Mouse (Mus musculus) embryo, embryonic 10 days (tissue): ENCODE measurements around the gene Alyref.
A peak's percentile ranks its signal among the peaks of the same experiment; 100 is the strongest.

Experiments used
- DNase-seq: peaks from one replicate; pipeline ENCODE4 v3.0.0-alpha.2; 2015; ENCODE audit warnings: low spot score

Gene Alyref

DNA sequence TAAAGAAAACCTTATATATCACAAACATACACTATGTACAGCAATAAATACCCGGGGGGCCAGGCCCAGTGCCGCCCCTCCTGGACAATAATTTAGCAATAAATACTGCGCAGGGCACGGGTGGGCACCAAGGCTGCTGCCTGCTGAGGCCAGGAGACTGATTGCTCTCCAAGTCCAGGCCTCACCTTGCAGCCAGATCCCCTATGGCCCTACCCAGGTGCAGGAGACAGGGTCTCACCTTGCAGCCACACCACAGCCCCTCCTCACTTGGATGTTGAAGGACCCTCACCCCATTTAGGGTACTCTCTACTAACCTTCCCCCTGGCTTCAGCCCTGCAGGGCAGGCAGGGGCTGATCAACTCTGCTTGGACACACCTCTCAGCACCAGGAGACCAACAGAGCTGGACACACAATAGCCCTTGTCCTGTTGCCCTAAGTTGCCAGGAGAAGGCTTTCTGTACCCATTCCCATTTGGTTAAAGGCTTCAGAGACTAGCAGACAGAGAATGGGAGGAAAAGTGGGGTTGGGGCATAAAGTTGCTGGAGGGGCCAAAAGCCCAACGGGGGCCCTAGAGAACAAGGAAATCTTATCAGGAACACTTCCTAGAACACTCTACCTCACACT is 27.1 kb upstream of the Alyref start, which contains the start of gene Sirt7:
TSS of gene Sirt7 (minus strand) at position 89 of the 624 bp plus-strand sequence.
- no peak for DNase-seq

DNA sequence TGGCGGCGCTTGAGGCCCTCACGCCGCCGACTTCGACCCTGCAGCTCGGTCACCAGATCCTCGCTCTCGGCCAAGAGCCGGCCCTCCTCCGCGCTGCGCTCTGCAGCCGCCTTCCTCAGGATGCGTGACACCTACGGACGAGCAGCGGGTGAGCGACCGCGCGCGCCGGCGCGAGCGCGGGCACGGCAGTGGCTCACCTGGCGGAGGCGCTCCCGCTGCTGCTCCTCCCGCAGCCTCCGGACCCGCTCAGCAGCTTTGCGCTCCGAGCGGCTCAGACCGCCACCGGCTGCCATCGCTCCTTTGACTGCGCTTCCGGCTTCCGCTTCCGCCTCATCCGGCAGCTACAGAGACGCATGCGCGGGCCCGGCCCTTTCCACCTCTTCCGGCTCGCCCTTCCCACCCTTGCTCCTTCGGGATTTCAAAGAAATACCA is 26.5 kb upstream of the Alyref start:
- peak; percentile 93 for DNase-seq

DNA sequence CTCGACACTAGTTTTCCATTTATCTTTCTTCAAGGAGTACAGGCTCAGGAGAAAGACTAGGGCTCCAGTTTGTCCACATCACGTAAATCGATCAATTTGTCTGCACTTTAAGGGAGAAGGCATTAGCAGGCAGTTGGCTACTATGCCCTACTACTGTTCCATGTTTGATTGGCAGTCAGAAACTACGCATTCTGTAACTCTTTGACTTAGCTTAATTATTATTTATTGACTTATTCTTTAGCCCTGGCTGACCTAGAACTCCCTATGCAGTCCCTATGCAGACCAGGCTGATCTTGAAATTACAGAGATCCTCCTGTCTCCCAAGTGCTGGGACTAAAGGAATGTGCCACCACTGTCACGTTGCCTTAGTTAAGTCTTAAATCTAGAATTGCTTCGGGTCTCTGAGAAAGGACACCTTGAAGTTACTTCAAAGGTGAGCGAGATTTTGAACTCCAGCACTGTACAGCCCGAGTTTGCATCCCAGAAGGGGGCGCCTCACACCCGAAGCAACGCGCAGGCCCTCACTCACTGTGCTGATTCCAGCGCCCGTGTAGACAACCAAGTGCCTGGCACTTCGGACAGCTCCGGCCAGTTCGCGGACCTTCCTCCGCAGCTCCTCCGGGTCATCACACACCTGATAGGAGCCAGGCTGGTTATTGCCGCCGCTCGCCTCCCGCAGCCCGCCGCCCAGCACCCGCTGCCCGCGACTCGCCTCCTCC is 26.0 kb upstream of the Alyref start:
- DNase-seq: peak; percentile 77

DNA sequence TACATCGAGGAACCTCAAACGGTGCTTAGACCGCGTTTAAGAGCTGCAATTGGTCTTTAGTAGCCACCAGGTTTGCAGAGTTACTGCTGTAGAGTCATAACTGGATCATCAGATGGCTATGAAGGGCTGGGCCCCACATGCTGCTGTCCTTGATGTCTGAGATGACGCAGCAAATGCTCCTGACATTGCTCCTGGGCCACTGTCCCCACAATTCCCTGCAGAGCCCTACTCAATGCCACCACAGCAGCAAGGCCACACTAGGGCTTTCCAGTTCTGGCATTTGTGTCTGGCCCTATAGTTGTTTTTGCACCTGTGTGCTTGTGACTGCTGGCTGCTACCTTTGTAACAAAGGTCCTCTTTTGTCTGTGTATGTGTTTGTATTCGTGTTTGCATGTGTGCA is 24.6 kb upstream of the Alyref start:
- no peak for DNase-seq

DNA sequence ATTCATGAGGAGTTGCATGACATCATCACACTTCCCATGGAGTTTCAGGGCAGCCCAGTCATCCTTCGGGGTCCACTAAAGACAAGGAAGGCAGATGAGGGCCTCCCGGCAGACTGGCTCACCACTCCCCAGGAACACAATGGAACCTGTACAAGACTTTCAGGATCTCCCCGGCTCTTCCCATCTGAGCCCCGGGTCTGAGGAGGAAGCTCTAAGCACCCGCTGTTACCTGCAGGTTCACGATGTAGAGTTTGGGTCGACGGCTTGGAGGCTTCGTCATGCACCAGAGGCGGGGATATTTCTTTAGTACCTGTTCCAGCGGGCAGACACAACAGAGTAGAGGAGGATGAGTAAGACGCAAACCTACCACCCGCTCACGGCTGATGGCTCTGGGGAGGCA is 22.0 kb upstream of the Alyref start:
- DNase-seq: no peak

DNA sequence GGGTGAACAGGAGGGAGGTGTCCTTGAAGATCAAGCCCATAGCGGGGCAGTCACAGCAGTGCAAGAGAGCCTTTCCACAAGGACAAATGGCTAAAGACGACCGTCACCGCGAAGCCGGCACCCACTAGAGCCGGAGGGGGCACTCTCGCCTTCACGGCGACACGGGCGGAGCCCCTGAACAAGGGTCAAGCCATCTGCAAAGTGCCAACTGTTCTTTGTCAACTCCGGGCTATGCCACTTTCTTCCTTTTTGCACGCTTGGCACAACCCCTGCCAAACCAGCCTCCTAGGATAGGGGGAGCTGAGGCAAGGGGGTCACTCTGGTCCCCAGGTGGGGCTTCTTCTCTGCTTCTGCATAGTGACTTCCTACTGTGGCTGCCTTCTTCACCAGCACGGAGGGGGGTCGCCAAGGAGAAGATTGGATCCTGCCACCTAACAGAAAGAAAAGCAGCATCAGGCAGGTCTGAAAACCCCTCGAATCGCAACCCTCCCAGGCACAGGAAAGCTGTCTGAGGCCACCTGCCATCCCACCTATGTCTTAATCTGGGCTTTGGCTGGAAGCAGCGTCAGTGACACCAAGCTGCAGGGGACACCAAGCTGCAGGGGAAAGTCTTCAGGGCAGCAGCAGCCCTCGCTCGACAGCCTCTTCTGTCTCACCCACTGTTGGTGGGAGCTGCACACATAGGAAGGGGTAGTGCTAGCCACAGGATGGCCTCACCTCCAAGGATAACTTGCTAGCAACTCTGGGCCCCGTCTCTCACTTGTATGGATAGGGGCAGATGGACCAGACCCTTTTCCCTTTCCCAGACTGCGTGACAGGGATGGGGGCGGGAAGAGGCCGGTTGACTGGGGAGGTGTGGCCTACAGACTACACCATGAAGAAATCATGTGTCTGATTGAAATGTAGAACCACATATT is 20.7 kb upstream of the Alyref start:
- DNase-seq: no peak

DNA sequence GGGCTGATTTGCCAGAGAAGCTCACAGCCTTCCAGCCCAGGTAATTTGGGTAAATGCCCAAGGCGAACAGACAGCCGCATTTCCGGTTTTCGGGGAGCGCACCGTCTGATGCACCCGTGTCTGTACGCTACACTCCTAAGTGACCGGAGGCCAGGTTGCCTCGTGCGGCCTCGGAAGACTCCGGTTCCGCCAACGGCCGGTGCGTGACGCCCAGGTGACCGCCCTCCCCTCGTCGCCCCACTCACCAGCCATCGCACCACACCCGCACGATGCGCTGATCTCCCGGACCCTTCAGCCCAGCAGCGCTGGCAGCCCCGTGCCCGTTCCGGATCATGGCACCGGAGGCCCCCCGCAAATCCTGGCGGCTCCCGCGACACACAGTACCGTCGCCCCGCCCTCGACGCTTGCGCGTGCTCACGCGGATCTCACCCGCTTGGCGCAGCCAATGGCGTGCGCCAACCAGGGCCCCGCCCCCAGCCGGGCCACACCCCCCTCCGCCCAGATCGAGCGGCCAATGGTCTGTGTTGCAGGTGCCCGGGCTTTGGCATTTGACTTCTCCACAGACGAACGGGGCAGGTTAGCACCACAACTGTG is 19.5 kb upstream of the Alyref start, which contains the start of gene Pcyt2:
TSS of gene Pcyt2 (minus strand) at position 418 of the 594 bp plus-strand sequence.
- DNase-seq: peak; percentile 94

DNA sequence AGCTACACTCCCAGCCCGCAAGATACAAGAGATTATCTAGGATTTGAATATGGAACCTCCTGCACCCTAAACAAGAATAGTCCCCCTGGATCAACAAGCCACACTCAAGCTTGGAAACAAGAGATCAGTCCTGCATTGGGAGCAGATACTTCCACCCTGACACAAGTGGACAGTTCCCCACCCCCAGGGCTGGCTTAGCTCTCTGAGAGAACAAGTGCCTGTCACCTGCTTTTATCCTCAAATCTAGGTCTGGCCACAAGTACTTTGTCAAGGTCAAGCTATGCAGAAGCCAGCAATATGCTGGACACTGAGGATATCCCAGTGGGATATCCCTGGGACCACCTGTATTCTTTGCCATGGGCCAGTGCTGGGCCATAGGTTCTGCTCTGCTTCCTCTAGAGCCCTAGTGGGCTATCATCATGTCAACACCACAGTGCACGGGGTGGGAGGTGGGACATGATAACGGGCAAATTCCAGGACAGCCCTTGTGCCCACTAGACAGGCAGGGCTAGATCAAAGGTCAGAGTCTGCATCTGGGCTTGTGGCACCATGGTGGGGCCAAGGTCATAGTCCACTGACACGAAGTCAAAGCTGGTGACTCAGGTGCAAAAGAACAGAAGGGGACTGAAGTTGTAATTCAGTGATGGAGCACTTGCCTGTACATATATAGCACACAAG is 18.6 kb upstream of the Alyref start:
- no peak for DNase-seq

DNA sequence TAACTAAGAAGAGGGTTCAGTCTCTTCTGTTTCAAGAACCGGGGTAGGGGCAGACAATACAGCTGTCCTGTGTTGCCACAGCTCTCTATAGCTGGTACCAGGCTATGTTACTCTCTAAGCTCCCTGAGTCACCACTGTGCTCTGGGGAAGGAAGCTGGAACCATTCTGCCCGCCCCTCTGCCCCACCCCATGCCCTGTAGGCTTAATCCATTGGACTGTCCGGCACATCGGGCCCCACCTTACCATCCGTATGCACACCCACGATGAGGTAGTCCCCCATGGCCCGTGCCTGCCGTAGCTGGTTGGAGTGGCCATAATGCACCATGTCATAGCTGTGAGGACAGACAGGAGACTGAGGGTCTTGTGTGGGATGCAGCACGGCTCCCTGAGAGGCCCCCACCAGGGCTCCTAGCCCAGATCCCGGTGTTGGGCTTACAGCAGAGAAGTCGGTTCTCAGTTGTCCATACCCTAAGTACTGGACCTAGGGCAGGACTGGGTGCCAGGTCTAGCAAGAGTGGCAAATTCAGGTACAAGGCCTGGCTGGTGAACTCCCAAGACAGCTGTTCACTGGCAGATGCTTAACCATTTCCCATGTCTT is 17.5 kb upstream of the Alyref start:
- no peak for DNase-seq

DNA sequence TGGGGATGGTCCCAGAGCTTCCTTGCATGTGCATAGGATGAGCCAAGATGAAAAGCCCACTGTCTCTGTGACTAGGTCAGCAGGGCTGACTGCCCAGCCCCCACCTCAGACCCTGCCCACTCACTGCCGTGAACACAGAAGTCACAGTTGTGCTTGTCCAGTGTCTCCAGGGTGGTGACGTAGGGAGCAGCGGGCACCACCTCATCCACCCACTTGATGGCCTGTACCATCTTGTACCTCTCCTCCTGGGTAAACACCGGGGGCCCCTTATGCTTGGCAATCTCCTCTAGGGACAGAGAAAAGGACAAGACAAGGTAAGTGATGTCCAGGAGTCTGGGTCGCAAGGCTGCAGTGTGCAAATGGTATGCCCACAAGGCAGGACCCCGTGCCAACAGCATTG is 17.0 kb upstream of the Alyref start:
- no peak for DNase-seq

DNA sequence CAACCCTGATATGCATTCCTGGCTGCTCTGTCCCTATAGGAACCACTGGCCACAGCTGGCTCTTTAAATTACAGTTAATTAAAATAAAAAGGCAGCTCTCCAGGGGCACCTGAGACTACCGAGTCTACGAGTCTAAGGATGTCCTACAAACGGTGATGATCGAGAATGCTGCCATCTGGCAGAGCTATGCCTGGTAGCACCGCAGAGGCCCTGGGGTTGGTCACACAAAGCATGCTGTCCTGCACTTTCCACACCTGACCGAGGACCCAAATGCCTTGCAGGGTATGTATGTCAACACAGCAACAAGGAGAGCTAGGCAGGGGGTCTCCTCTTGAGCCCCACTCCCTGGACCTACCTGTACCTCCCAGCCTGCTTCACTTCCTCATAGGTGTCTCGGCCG is 15.8 kb upstream of the Alyref start:
- no peak for DNase-seq

DNA sequence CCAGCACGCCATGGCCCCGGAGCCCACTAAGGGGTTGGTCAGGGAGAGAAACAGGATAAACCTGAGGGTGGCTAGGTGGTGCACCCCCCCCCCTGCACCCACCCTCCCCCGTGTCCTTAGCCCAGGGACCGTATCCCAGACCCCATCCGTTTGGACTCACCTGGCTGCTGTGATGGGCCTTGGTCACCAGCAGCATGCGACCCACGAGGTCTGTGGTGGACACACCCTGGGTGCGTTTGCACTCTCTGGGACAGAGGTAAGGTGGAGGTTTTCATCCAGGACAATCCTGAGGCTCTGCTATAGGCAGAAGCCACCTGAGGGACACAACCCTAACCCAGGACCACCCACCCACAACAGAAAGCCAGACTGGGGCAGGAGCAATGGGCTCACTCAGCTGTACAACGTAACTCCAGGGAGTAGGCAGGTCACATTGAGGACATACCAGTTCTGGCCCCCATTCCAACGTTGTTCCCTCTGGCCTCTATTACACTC is 15.4 kb upstream of the Alyref start:
- no peak for DNase-seq

DNA sequence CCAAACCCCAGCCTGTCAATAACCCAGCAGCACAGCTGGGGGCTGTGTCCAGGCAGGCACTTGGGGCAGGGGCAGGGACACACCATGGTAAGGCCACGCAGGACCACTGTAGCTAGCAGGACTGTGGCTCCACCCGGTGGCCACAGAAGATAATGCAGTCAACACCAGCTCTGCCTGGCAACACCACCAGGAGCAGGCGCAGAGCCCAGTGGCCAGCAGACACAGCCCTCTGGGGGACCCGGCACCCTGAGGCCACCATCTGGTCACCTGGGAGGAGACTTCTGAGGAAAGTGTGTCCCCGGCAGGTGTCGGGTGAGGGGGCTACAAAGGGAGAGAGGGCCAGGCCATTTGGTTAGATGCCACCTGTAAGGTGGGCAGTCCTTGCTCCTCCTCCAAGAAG is 14.6 kb upstream of the Alyref start:
- peak; percentile 85 for DNase-seq

DNA sequence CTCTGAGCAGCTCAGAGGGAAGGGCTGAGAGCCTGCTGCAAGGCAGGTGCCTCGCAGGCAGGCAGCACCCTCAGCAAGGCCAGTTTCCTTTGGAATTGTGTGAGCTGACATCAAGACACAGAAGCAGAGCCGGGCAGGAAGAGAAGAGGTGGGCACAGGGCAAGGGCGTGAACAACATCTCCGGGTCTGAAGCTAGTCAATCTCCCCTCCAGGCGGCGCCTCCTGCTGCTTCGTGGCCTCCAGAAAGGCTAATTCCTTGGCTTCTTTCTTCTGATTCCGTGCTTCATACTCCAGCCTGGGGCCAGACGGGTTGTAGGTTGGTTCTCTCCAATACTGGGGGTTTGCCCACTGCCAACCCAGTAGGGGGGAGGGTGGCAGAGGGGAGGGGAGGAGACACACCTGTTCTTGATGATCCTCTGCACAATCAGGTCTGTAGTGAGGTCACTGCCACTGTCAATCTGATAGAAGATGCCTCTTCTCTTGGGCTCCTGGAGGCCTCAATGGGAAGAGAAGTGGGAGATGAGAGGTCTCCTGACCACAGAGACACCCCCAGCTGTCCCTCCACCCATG is 12.4 kb upstream of the Alyref start:
- no peak for DNase-seq

DNA sequence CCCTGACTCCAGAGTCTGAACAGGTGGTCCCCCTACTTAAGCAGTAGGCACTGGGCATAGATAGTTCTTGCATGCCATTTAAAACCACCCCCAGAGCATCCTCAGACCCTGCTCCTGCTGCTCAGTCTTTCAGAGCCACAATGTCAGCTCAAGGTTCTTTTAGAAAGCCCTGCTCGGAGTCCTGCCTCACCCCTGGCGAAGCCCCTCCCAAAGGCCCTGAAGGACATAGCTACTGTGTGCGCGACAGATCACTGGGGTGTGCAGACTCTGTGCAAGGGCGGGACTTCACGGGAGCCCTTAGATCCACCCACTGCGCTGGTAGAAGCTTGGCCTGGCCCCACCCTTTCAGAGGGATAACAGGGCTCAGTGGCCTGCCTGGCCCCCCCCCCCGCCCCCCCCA is 11.1 kb upstream of the Alyref start:
- peak; percentile 21 for DNase-seq

DNA sequence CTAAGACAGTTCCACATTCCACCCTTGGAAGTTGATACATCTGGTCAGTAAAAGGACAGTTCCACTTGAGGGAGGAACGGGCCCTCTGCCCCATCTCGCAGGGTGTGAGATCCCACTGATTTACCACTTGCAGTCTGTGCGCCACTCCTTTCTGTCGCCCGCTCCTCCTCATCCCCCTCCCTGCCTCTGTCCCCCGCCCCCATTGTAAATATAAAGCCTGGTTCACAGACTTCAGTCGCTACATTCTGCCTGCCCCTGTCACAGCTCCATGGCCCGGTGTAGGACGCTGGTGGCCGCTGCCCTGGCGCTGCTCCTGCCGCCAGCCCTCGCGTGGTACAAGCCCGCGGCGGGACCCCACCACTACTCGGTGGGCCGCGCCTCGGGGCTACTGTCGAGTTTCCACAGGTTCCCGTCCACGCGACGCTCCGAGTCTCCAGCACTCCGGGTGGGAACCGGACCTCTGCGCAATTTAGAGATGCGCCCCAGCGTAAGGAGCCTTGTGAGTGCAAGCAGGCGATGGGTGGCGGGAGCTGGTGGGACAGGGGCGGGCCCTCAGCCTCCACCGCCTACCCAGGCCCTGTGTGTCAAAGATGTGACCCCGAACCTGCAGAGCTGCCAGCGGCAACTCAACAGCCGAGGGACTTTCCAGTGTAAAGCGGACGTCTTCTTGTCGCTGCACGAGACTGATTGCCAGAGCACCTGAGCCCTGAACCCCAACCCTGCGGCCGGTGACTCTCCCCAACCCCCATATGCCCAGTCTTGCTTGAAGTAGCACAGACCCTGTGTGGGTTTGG is 10.3 kb upstream of the Alyref start, which contains the start of gene Npb:
TSS of gene Npb (plus strand) at position 237 of the 794 bp plus-strand sequence.
- peak; percentile 21 for DNase-seq

DNA sequence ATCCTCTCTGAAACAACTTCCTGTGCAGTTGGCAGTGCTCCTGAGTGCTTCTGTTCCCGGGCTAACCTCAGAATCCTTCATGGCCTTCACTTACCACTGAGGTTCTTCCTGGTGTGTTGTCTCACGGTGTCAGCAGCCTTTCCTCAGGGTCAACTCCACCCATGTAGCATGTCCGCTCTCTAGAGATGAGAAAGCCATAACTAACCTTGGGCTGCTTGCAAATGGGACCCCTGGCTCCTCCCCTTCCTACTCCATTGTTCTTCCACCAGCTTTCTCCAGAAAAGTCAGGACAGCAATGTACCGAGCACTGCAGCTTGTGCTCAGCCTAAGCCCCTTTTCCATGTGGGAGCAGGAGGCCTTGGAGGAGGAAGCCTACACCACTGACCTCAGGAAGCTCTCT is 8.6 kb upstream of the Alyref start:
- DNase-seq: no peak

DNA sequence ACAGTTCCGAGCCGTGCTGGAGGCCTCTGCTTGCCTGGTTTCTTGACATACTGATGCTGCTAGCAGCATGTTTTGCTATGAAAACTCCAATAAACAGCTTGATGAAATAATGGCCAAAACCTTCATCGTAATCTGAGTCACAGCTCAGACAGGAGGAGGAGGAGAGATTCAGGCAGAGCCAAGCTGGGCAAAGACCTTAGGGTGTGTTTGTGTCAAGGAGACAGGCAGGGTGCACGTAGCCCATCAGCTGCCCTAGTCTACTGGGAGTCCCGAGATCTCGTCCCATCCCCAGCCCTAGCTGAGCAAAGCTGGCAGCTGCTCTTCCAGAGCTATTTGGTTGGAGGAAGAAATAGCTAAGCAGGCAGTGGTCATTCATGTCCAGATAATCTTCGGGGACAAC is 7.5 kb upstream of the Alyref start:
- DNase-seq: no peak

DNA sequence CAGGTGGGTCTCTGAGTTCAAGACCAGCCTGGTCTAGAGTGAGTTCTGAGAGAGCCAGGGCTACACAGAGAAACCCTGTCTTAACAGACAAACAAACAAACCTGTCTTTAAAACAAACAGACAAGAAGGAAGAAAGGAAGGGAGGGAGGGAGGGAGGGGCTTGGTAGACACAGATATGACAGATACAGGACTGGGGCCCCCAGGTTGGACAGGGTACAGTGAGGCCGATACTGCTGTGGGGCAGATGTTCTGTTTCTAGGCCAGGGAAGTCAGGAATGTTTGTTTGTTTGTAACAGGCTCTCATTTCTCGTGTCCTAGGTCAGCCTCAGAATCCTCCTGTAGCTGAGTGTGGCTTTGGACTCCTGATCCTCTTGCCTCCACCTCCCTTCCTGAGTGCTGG is 5.4 kb upstream of the Alyref start:
- DNase-seq: no peak

DNA sequence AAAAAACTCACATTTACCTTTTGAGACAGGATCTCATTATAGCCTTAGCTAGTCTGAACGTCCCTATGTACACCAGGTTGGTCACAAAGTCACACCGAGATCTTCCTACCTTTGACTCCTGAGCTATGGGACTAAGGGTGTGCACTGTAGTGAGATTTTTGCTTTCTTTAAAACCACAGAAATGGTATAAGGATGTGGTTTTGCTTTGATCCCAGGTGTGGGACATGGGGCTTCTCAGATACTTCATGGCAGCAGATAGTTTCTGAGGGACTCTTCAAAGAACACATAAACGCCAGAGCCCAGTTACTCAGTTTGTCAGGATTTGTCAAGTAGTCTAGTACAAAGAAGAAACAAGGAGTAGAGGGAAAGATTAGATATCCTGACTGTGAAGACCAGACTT is 2.6 kb upstream of the Alyref start:
- no peak for DNase-seq
